Mouse (Mus musculus) G1E (cell line): ENCODE results near the gene Csnka2ip. TPM values are rescaled to one million over a fixed set of nuclear protein-coding genes. Genes with fewer than 3 reads are reported as not detected.

Experiments used
- ATAC-seq: 2 replicates; pipeline ENCODE4 v1.8.0; 2016; ENCODE audit warnings: mild to moderate bottlenecking; ENCODE audit not compliant: insufficient number of reproducible peaks, poor library complexity, low FRiP score, severe bottlenecking; ENCODE audit errors: extremely low read depth
- DNase-seq: peaks from one replicate; pipeline ENCODE4 v3.0.0; 2012; ENCODE audit warnings: low spot score
- H3K27me3 ChIP-seq: 2 replicates; pipeline ENCODE4 v1.6.1; 2012; ENCODE audit warnings: mild to moderate bottlenecking, low read length, inconsistent platforms; ENCODE audit not compliant: insufficient read depth
- H3K36me3 ChIP-seq: replicated peaks from 2 replicates; pipeline ENCODE3; 2012; ENCODE audit warnings: mild to moderate bottlenecking, inconsistent platforms
- H3K4me1 ChIP-seq: 2 replicates; pipeline ENCODE4 v1.6.1; 2012; ENCODE audit warnings: low read depth, low read length, inconsistent platforms, mixed read lengths; ENCODE audit not compliant: insufficient read depth
- H3K4me3 ChIP-seq: 2 replicates; pipeline ENCODE4 v1.5.1; 2012; ENCODE audit warnings: low read depth, mild to moderate bottlenecking, inconsistent platforms, low read length, moderate library complexity, mixed read lengths
- H3K9me3 ChIP-seq: replicated peaks from 2 replicates; pipeline ENCODE4 v1.6.1; 2012; ENCODE audit warnings: inconsistent platforms
- CTCF ChIP-seq: IDR thresholded peaks from 2 replicates; pipeline ENCODE4 v1.5.1; 2012; ENCODE audit warnings: low read depth, low read length, inconsistent platforms, mixed read lengths
- GATA1 ChIP-seq: IDR thresholded peaks from 2 replicates; pipeline ENCODE4 v1.6.1; 2012; ENCODE audit warnings: borderline replicate concordance, low read length, inconsistent platforms, mixed read lengths
- GATA2 ChIP-seq: IDR thresholded peaks from 2 replicates; pipeline ENCODE4 v1.6.1; 2012; ENCODE audit warnings: low read depth, low read length, inconsistent platforms, borderline replicate concordance
- POLR2AphosphoS5 ChIP-seq: IDR thresholded peaks from 2 replicates; pipeline ENCODE4 v1.6.1; 2012; ENCODE audit warnings: low read depth, low read length, inconsistent platforms; ENCODE audit not compliant: insufficient replicate concordance
- TAL1 ChIP-seq: conservative IDR thresholded peaks from 2 replicates; pipeline ENCODE4 v1.6.1; 2012; ENCODE audit warnings: low read depth, low read length, inconsistent platforms, mixed read lengths
- polyA plus RNA-seq: library from polyadenylated mRNA; stranded (reverse); fragments of >175 nt; gene quantifications from 2 replicates; pipeline ENCODE4 v1.2.3, GENCODE M21; 2012
- total RNA-seq, 2 experiments: library from RNA; stranded (forward) in 1 of 2; stranded (reverse) in 1 of 2; fragments of 200-1000 nt in 1 of 2; fragments of >200 nt in 1 of 2; fragmentation: Nextera tagmentation in 1 of 2; gene quantifications; 2 replicates each; pipeline ENCODE4 v1.2.3; 2014 to 2017

The Csnka2ip gene
- total RNA-seq (2014; fragmentation: Nextera tagmentation) (not detected in 2 replicates), total RNA-seq (2017) (0.05 TPM in 1 of 2 replicates, not detected in the other), polyA plus RNA-seq (not detected in 2 replicates)

GRCm38 (mm10) chr16:64602308-64602707 is at the start of gene Csnka2ip:
Csnka2ip (minus strand) TSS chr16:64602408.
- no peaks in the 10 kb centered on the region for H3K9me3 ChIP-seq
- no peak within 1 kb of the TSS for H3K4me3 ChIP-seq
- no peaks in the 10 kb centered on the region for H3K27me3 ChIP-seq
- H3K4me1 ChIP-seq: no peaks in the 10 kb centered on the region
- no peak for DNase-seq
- TF ChIP-seq POLR2AphosphoS5 (no peak), GATA1 (no peak), TAL1 (no peak), GATA2 (no peak), CTCF (no peak)
- H3K36me3 ChIP-seq: no peaks in the 10 kb centered on the region
- ATAC-seq: no peak

DNA sequence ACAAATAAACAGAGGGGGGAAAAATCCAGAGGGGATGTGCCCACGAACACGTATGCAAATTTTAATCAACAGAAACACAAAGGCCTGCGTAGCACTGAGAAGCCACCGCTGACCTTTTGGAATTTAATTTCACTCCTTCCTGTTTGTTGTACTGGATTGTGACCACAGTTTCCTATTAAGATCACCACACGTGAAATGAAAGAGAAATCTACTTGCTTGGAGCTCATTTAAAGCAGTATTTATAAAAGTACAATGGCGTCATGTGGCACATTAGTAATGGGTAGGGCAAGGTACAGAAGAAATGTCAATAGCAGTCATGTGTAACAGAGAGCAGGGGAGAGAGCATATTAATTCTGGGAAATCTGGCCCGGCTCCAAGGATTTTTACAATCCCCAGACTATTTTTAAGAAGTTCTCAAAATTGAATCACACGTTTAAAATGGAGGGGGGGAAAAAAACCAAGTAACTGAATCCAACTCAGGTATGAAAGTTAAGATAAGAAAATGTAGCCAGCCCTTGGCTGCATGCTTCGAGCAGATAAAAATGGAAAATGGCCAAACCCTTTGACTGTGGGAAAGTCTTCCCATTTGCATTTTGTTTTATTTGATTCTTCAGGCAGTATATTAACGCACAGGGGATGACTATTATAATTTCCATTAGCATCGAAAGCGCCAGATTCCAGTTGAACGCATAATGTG is 47.5 kb upstream of the Csnka2ip start:
- Histone ChIP-seq H3K27me3 (no peaks in the 10 kb centered on the region), H3K36me3 (no peaks in the 10 kb centered on the region), H3K4me1 (no peaks in the 10 kb centered on the region), H3K9me3 (no peaks in the 10 kb centered on the region), H3K4me3 (no peak overlapping the region)
- TF ChIP-seq POLR2AphosphoS5 (no peak), TAL1 (no peak), GATA1 (no peak), GATA2 (no peak), CTCF (no peak)
- no peak for ATAC-seq
- DNase-seq: no peak

DNA sequence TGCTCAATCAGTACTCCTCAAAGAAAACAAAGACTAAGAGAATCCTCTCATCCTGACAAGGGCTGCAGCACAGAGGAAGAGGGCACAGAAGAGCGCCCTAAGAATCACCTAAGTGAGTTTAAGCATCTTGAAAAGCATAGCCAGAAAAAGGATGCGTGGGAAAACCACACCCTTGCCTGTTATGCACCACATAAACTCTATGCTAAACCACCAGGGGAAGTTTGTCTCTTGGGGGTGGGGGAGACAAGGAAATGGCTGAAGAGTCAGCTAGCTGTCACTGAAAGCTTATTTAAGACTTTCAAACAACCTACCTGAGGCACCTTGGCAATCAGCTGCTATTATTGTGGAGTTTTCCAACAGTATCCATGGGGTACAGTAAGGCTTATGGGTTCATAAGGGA is 45.6 kb upstream of the Csnka2ip start:
- ATAC-seq (no peak), DNase-seq (no peak)
- TF ChIP-seq TAL1: no peak
- TF ChIP-seq GATA2: no peak
- TF ChIP-seq CTCF: no peak
- no peak for TF ChIP-seq POLR2AphosphoS5
- no peak for TF ChIP-seq GATA1
- H3K4me1 ChIP-seq: no peaks in the 10 kb centered on the region
- H3K9me3 ChIP-seq: no peaks in the 10 kb centered on the region
- no peaks in the 10 kb centered on the region for H3K27me3 ChIP-seq
- no peak overlapping the region for H3K4me3 ChIP-seq
- no peaks in the 10 kb centered on the region for H3K36me3 ChIP-seq

- no peak for ATAC-seq
- Histone ChIP-seq H3K9me3 (no peaks in the 10 kb centered on the region), H3K36me3 (no peaks in the 10 kb centered on the region), H3K27me3 (no peaks in the 10 kb centered on the region), H3K4me3 (no peak overlapping the region), H3K4me1 (no peaks in the 10 kb centered on the region)
- no peak for DNase-seq
- TF ChIP-seq POLR2AphosphoS5: no peak
Observed at GRCm38 (mm10) chr16:64635110-64635509, 32.9 kb upstream of the Csnka2ip start.

DNA sequence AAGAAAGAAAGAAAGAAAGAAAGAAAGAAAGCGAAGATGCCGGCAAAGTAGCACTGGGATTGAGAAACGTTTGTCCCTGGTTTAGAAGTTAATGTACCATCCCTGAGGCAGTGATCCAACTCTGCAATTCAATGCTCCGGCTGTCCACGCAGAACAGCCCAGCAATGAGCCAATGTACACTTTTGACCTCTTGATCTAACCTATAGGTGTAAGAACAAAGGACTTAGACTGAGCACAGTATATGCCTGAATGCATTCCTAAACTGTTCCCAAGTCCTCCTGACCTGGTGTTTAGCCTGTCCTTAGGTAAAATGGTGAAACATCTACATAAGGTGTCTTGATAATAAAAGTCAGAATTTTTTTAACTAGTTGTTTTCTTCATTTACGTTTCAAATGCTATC is 17.9 kb upstream of the Csnka2ip start:
- DNase-seq (no peak), ATAC-seq (no peak)
- no peak overlapping the region for H3K4me3 ChIP-seq
- TF ChIP-seq CTCF: no peak
- no peak for TF ChIP-seq POLR2AphosphoS5
- TF ChIP-seq TAL1: no peak
- TF ChIP-seq GATA1: no peak
- no peak for TF ChIP-seq GATA2
- no peaks in the 10 kb centered on the region for H3K36me3 ChIP-seq
- no peaks in the 10 kb centered on the region for H3K4me1 ChIP-seq
- no peaks in the 10 kb centered on the region for H3K27me3 ChIP-seq
- H3K9me3 ChIP-seq: no peaks in the 10 kb centered on the region

- TF ChIP-seq GATA2 (no peak), GATA1 (no peak), TAL1 (no peak), POLR2AphosphoS5 (no peak), CTCF (no peak)
- Histone ChIP-seq H3K36me3 (no peaks in the 10 kb centered on the region), H3K9me3 (no peaks in the 10 kb centered on the region), H3K4me1 (no peaks in the 10 kb centered on the region), H3K4me3 (no peak overlapping the region), H3K27me3 (no peaks in the 10 kb centered on the region)
- DNase-seq (no peak), ATAC-seq (no peak)
Observed at GRCm38 (mm10) chr16:64614648-64615047, 12.4 kb upstream of the Csnka2ip start.
